Mouse (Mus musculus) liver, embryonic 14.5 days (tissue): Measurements from ENCODE around the gene Fcgr1. TPM values are rescaled to one million over a fixed set of nuclear protein-coding genes. Genes with fewer than 3 reads are reported as not detected.

Experiments
- ATAC-seq: fragments of 200-750 bp; cut with Nextera tagmentation; 2 replicates; pipeline ENCODE4 v1.8.0; 2017; ENCODE audit warnings: moderate number of reproducible peaks, mild to moderate bottlenecking, moderate library complexity; ENCODE audit not compliant: insufficient read depth
- DNase-seq, 3 experiments: peaks; one replicate each; pipeline ENCODE4 v3.0.0-alpha.2; 2012 to 2013; ENCODE audit warnings: low read depth in 3 of 3, low spot score in 3 of 3
- H3K27ac ChIP-seq: fragments of 300-500 bp; sonication (generic); 2 replicates; pipeline ENCODE4 v1.5.1; 2014; ENCODE audit warnings: moderate library complexity, mild to moderate bottlenecking, control low read depth, inconsistent platforms
- H3K27me3 ChIP-seq: fragments of 300-500 bp; sonication (generic); 2 replicates; pipeline ENCODE4 v1.6.1; 2014; ENCODE audit warnings: mild to moderate bottlenecking, low read length, moderate library complexity; ENCODE audit not compliant: control insufficient read depth, insufficient read depth
- H3K36me3 ChIP-seq: fragments of 300-500 bp; sonication (generic); replicated peaks from 2 replicates; pipeline ENCODE4 v1.6.1; 2014; ENCODE audit warnings: low read depth; ENCODE audit not compliant: control insufficient read depth, insufficient read depth
- H3K4me1 ChIP-seq, 2 experiments: fragments of 200-500 bp in 1 of 2; fragments of 300-500 bp in 1 of 2; sonication (generic) in 1 of 2; replicated peaks; 2 replicates each; pipeline ENCODE4 v1.6.1; 2012 to 2014; ENCODE audit warnings: antibody characterized with exemption in 1 of 2, inconsistent platforms in 1 of 2, low read length in 1 of 2; ENCODE audit not compliant: control insufficient read depth in 2 of 2, insufficient read depth in 2 of 2
- H3K4me2 ChIP-seq: fragments of 300-500 bp; sonication (generic); 2 replicates; pipeline ENCODE4 v1.6.1; 2014; ENCODE audit warnings: low read depth, mild to moderate bottlenecking, control low read depth, moderate library complexity
- H3K4me3 ChIP-seq, 2 experiments: fragments of 200-500 bp in 1 of 2; fragments of 300-500 bp in 1 of 2; sonication (generic) in 1 of 2; 2 replicates each; pipeline ENCODE4 v1.5.1; 2012 to 2014; ENCODE audit warnings: low read depth in 2 of 2, low read length in 2 of 2, mild to moderate bottlenecking in 2 of 2, control low read depth in 1 of 2, inconsistent platforms in 1 of 2, moderate library complexity in 1 of 2; ENCODE audit not compliant: insufficient read depth in 1 of 2
- H3K9ac ChIP-seq: fragments of 300-500 bp; sonication (generic); replicated peaks from 2 replicates; pipeline ENCODE4 v1.6.1; 2014; ENCODE audit warnings: mild to moderate bottlenecking, control low read depth, moderate library complexity
- H3K9me3 ChIP-seq: fragments of 300-500 bp; sonication (generic); 2 replicates; pipeline ENCODE4 v1.6.1; 2016; ENCODE audit warnings: low read length, mixed read lengths; ENCODE audit not compliant: control insufficient read depth
- CTCF ChIP-seq: IDR thresholded peaks from 2 replicates; pipeline ENCODE4 v1.5.1; 2016; ENCODE audit warnings: antibody characterized with exemption, low read depth, control low read depth
- EP300 ChIP-seq: IDR thresholded peaks from 2 replicates; pipeline ENCODE4 v1.6.1; 2016; ENCODE audit warnings: antibody characterized with exemption, low read depth
- WGBS: fragments of 180-500 bp; shearing (Covaris S2); extraction: QIAGEN DNeasy Blood & Tissue Kit; methylation state at CpG from one replicate; pipeline ENCODE4 v1.1.7; 2014; ENCODE audit not compliant: insufficient replicate concordance; 5-methylcytosine and 5-hydroxymethylcytosine counted together
- polyA plus RNA-seq, 2 experiments: library from polyadenylated mRNA; depleted of rRNA in 1 of 2; stranded (reverse) in 1 of 2; unstranded in 1 of 2; fragments of >200 nt; fragmentation: Nextera tagmentation in 1 of 2; extraction: Ambion mirVana in 1 of 2; gene quantifications; 2 replicates each; pipeline versions ENCODE4 v1.2.1 to v1.2.3; 2012 to 2014

The Fcgr1 gene
- polyA plus RNA-seq, 2 experiments = 2.8 to 5.6 TPM

DNA sequence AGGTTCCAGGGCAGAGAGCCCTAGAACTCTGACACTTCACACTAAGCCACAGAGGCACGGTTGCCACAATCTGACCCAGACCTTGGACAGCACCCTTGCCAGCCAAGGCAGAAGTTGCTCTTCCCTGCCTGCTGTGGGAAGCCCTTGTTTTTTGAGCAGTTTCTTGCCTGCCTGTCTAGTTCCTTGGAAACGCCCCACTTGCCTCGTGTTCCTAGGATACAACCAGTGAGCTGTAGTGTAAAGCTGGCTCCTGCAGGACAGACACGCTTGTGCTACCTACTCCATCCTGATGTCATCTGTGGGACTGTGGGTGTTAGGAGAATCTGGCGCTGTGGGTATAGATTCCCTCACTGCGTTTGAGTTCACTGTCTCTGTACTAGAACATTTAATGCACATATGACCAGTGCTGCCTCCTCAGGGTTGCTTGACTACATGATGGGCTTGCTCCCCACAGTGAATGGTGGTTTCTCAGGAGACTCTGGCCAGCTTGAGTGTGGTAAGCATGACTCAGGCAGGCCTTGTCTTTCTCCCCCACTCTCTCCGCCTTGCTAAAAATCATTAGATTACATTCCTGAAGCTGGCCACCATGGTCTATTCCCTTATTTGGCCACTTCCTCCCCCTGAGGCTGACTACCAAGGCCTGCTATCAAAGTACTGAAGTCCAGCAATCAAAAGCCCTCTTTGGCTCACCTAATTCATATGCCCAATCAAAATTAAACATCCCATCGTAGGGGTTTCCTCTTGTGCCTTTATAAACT is 18.8 kb upstream of the Fcgr1 start:
- whole genome bisulfite sequencing = 53% methylated on average over 8 of the region's 8 CpGs
- ATAC-seq (no peak), DNase-seq (no peak)
- H3K36me3 ChIP-seq = no peaks in the 10 kb centered on the region
- TF ChIP-seq EP300 = no peak
- TF ChIP-seq CTCF = no peak
- H3K9ac ChIP-seq = no peak overlapping the region
- no peaks in the 10 kb centered on the region for H3K9me3 ChIP-seq
- no peak overlapping the region for H3K27ac ChIP-seq
- H3K4me3 ChIP-seq = no peak overlapping the region
- H3K4me2 ChIP-seq = no peak overlapping the region
- H3K4me1 ChIP-seq = peaks cover 0 to 2% of the 10 kb centered on the region in 2 experiments; a peak in 1 of 4 replicates
- H3K27me3 ChIP-seq = no peaks in the 10 kb centered on the region

DNA sequence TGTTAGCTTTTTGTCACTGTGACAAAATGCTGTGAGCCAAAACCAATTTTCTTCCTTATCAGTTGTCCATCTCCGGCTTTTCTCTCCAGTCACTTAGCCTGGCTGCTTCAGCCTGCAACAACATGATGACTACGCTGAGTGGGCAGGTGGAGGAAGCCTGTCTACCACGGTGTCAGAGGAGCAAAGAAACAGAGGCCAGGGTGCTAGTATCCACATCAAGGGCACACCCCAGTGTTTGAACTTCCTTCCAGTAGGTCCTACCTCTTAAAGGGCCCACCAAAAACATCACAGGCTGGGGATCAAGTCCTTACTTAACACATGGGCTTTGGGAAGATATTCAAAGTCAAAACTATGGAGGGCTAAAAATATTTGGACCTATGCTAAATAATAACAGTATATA is 15.7 kb upstream of the Fcgr1 start:
- no peak overlapping the region for H3K4me3 ChIP-seq
- no peak for DNase-seq
- peaks cover 0 to 2% of the 10 kb centered on the region in 2 experiments; a peak in 1 of 4 replicates for H3K4me1 ChIP-seq
- 35% methylated on average over 3 of the region's 3 CpGs for WGBS
- TF ChIP-seq CTCF = no peak
- H3K36me3 ChIP-seq = no peaks in the 10 kb centered on the region
- H3K27me3 ChIP-seq = no peaks in the 10 kb centered on the region
- H3K27ac ChIP-seq = no peak overlapping the region
- H3K4me2 ChIP-seq = no peak overlapping the region
- H3K9ac ChIP-seq = no peak overlapping the region
- ATAC-seq = no peak
- H3K9me3 ChIP-seq = no peaks in the 10 kb centered on the region

DNA sequence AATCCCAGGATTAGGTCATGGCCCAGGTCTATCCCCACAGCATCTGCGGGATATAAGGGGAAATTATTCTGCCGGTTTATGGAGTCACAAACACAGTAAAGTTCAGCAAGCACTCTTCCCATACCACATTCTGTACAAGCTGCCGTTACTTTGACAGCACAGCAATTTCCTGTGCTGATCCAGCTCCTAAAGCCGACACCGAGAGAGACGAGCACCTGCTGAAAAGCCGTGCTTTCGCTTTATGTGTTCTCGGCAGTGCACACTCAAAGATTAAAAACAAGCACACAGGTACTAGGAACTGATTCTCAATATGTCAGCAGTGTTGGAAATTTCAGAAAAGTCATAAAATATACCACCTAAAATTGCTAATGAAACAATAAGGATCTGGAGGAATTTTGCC is 12.7 kb upstream of the Fcgr1 start:
- no peak overlapping the region for H3K4me3 ChIP-seq
- no peak overlapping the region for H3K4me2 ChIP-seq
- WGBS = 46% methylated on average over 9 of the region's 9 CpGs
- H3K27ac ChIP-seq = no peak overlapping the region
- TF ChIP-seq CTCF (no peak), EP300 (no peak)
- no peaks in the 10 kb centered on the region for H3K9me3 ChIP-seq
- DNase-seq (no peak), ATAC-seq (no peak)
- no peak overlapping the region for H3K9ac ChIP-seq
- H3K27me3 ChIP-seq = no peaks in the 10 kb centered on the region
- no peaks in the 10 kb centered on the region for H3K36me3 ChIP-seq
- no peaks in the 10 kb centered on the region; a peak in 1 of 4 replicates for H3K4me1 ChIP-seq

DNA sequence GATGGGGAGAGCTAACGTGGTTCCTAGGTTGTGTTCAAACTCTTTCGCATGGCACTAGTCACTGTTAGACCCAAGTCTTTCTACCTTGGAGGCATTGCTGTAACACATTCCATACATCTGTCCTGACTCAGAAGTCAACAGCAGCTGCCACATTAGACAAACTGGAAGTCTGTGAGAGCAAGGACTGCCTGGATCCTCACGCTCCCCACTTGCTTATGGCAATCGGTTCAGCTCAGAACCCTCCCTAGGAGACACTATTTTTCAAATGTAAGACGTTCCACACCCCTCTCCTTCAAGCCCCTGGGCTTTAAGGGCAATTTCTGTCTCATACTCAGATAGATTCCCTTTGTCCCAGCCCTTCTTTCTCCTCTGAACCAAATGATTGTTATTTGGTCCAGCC is 8.3 kb upstream of the Fcgr1 start:
- no peaks in the 10 kb centered on the region; the same call in 1 of the 2 replicates for H3K27me3 ChIP-seq
- WGBS = 67% methylated on average over 5 of the region's 5 CpGs
- DNase-seq = no peak
- H3K9ac ChIP-seq = no peak overlapping the region
- H3K4me2 ChIP-seq = no peak overlapping the region
- no peak for ATAC-seq
- H3K4me3 ChIP-seq = no peak overlapping the region
- no peaks in the 10 kb centered on the region for H3K9me3 ChIP-seq
- H3K27ac ChIP-seq = no peak overlapping the region
- TF ChIP-seq EP300 (no peak), CTCF (no peak)
- H3K4me1 ChIP-seq = no peaks in the 10 kb centered on the region; a peak in 1 of 4 replicates
- H3K36me3 ChIP-seq = no peaks in the 10 kb centered on the region

DNA sequence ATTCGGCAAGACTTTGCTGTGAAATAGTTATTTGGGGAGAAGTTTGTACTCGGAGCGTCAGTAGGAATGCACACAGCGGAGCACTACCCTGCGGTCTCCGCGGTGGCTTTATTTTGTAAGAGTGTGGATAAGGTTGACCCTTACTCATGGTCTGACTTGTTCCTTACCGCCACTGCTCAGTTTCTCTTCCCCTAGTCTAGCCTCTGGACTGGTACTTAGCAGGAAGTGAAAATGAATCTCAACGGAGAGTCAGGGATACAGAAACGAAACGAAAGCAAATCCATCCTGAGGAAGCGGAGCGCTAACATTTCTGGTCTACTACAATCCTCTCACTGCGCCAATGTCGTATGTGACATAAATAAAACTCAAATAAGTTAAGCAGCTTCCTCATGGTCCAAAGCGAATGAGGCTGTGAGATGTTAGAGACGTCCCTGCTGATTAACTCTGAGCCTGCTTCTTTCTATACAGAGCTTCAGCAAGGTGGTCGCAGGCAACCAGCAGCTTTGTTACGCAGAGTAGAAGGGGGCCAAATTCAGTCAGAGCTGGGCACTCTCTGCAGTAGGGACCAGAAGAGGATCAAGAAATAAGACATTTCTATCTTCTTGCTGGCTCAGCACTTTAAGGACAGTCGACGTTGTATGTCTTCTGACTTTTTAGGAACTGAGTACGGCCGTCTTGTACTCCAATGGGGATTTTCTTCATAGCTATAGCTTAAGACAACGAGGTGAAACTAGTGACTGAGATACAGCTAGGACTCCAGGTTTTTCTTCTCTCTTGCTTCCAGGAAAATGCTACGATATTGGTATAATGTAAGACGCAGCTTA is 7.1 kb upstream of the Fcgr1 start:
- WGBS = 54% methylated on average over 26 of the region's 26 CpGs
- Histone ChIP-seq H3K27me3 (no peaks in the 10 kb centered on the region; the same call in 1 of the 2 replicates), H3K4me3 (peak overlapping the region; percentile 4 to 39; a peak in 2 of 4 replicates), H3K27ac (no peak overlapping the region), H3K36me3 (no peaks in the 10 kb centered on the region), H3K4me1 (no peaks in the 10 kb centered on the region; a peak in 1 of 4 replicates), H3K9me3 (no peaks in the 10 kb centered on the region), H3K4me2 (peak overlapping the region; percentile 34), H3K9ac (no peak overlapping the region)
- DNase-seq = no peak
- ATAC-seq = no peak
- TF ChIP-seq CTCF = no peak
- no peak for TF ChIP-seq EP300
